Mouse (Mus musculus) C2C12 (cell line): Measurements from ENCODE around the gene Nubp1.

Experiments
- CEBPB ChIP-seq: IDR thresholded peaks from one replicate; pipeline ENCODE4 v1.6.1; 2011; ENCODE audit warnings: low read depth, mild to moderate bottlenecking, control low read depth, moderate library complexity
- CTCF ChIP-seq: IDR thresholded peaks from one replicate; pipeline ENCODE4 v1.5.1; 2011; ENCODE audit not compliant: control insufficient read depth, insufficient read depth, insufficient read length
- MYOG ChIP-seq: IDR thresholded peaks from one replicate; pipeline ENCODE4 v1.6.1; 2011; ENCODE audit not compliant: control insufficient read depth, insufficient read length; ENCODE audit errors: extremely low read depth

GRCm38 (mm10) chr16:10399160-10399559 lies 12.6 kb upstream of the Nubp1 start:
- peak; percentile 77 for TF ChIP-seq CTCF
- no peak for TF ChIP-seq MYOG
- no peak for TF ChIP-seq CEBPB
